Mouse (Mus musculus) brain, embryonic 14.5 days (tissue): ENCODE measurements around the gene Lrsam1.

Experiments used
- CTCF ChIP-seq: fragments of 200-500 bp; IDR thresholded peaks from 2 replicates; pipeline ENCODE4 v1.5.1; 2012; ENCODE audit warnings: inconsistent platforms, mild to moderate bottlenecking, moderate library complexity, borderline replicate concordance; ENCODE audit not compliant: insufficient read depth, insufficient read length; ENCODE audit errors: extremely low read depth
- POLR2A ChIP-seq: fragments of 200-500 bp; IDR thresholded peaks from 2 replicates; pipeline ENCODE4 v1.6.1; 2012; ENCODE audit warnings: mild to moderate bottlenecking, inconsistent platforms, borderline replicate concordance; ENCODE audit not compliant: poor library complexity, insufficient read depth, insufficient read length, severe bottlenecking; ENCODE audit errors: extremely low read depth

DNA sequence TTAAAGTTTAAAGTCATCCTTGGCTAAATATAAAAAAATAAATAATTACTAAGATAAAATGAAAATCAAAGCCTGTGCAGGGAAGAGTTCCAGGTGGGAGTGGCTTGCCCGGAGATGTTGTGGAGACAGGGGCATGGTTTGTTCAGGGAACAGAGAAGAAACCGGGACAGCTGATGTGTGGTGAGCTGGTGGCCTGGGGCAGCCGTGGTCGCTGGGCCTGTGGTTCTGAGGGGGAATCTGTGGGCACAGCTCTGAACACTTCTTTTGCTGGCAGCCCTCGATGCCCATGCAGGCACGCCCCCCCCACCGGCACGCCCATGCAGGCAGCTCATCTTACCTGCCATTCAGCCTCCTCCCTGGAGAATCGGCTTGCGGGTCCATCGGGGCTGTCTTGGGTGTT, 14.0 kb downstream of the Lrsam1 start:
- no peak for TF ChIP-seq CTCF
- no peak for TF ChIP-seq POLR2A
